Mouse (Mus musculus) frontal cortex, postnatal 14 days (tissue): Measurements from ENCODE around the gene Ptchd4.

ENCODE experiments used
- DNase-seq, 2 experiments: peaks; one replicate each; pipeline ENCODE4 v3.0.0; 2022; ENCODE audit warnings: low spot score in 2 of 2

Gene Ptchd4

GRCm38 (mm10) chr17:42315669-42316611 is at the start of gene Ptchd4:
Ptchd4 (plus strand) TSS chr17:42315947.
- DNase-seq, result peak; percentile 42 to 47

- DNase-seq, result no peak
Measured at GRCm38 (mm10) chr17:42276861-42277260, 38.9 kb upstream of the Ptchd4 start.

GRCm38 (mm10) chr17:42284391-42284790 is 31.4 kb upstream of the Ptchd4 start:
- DNase-seq, result no peak

GRCm38 (mm10) chr17:42286255-42286654 is 29.5 kb upstream of the Ptchd4 start:
- DNase-seq, result no peak

GRCm38 (mm10) chr17:42290341-42290740 is 25.4 kb upstream of the Ptchd4 start:
- DNase-seq, result no peak

GRCm38 (mm10) chr17:42291793-42292192 is 24.0 kb upstream of the Ptchd4 start:
- no peak for DNase-seq

DNA sequence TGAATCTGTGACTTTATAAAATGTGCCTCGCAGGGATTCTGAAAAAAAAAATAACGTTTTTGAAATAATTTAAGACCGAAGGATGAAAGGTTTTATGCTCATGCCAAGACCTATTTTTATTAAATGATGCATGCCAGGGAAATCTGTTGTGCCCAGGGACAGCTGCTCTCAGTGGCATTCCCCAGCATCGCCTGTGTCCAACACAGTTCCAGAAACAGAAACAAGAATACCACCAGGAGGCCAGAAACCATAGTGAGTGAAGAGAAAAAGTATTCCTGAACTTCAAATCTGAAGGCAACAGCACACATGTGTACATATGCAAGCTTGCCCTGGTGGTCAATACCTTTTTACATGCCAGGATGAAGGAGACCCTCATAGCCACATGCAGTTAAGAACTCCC is 17.8 kb upstream of the Ptchd4 start:
- no peak for DNase-seq

DNA sequence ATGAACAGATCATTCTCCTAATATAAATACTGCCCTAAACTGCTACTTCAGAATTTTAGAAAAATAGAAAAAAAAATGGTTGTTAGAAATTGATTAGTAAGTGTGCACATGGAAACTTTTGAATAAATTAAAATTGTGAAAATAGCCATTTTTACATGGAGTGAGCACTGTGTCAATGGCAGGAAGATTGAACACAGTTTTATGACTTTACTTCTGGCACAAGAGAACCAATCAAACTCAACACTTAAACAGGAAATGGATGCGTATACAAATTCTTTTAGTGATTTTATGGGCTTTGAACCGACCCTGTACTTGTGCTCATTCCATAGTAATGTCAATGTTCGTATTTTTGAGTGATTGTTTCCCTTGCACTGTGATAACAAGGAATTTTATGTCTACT is 16.1 kb upstream of the Ptchd4 start:
- DNase-seq, result no peak

DNA sequence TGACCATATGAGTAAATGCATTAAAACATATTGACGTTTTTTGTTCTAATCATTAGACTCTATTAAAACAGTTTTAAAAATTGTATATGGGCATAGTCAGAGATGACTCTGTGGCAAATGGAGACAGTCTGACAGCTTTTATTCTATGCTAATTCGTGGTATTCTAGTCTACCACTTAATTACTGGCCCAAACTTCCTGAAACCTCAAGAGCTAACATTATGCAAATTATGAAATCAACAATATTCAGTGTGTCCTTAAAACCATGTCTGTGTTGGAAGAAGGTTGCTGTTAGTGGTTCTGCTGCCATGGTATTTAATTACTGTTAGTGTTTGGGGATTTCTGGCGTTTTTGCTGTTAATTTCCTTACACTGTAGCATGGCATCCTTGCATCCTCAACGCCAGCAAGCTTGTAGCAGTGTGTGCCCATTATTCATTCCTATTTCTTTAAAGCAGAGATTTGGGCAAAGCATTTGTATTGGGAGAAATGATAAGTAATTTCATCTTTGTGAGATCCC is 12.6 kb upstream of the Ptchd4 start:
- DNase-seq, result no peak

GRCm38 (mm10) chr17:42304262-42304661 is 11.5 kb upstream of the Ptchd4 start:
- no peak for DNase-seq

- DNase-seq, result no peak
Measured at GRCm38 (mm10) chr17:42307001-42307400, 8.7 kb upstream of the Ptchd4 start.

DNA sequence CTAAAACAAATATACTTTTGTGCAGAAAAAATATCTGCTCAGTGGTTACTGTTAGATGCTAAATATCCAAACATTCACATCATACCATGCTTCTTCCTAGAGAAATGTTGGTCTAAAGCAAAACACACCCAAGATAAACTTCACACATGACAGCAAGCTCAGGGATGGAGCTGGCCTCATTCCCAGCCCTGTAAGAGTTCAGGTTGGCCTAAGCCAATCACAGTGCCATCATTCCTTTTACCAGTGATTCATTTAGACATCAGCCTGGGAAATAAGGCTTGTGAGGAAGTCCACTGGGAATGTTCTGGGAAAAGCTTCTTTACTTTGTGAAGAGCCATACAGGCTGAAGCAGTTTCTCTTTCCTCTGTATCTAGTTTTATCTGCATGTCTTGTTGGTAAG is 5.6 kb upstream of the Ptchd4 start:
- no peak for DNase-seq

GRCm38 (mm10) chr17:42316612-42316982 is 850 bp downstream of the Ptchd4 start:
- DNase-seq, result peak; percentile 22 to 32

- DNase-seq, result no peak
Measured at GRCm38 (mm10) chr17:42335787-42336186, 20.0 kb downstream of the Ptchd4 start.

DNA sequence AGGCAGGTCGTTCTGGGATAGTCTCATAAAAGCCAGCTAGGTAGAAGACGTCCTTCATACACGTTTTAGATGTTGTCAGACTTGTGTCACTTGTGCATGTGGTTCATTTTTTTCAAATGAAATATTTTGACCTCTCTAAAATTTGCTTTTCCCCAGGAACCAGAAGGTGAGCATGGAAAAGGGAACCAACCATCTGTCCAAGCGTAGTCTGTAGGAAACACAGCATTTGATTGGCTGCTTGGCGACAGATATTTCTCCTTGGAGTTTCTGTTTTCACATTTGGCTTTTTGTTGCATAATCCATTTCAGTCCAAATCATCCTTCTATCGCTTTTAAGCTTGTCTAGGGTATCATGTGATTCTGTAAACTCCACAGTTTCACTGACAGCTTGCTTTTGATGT is 20.8 kb downstream of the Ptchd4 start:
- DNase-seq, result no peak

GRCm38 (mm10) chr17:42346027-42346426 is 30.3 kb downstream of the Ptchd4 start:
- no peak for DNase-seq

GRCm38 (mm10) chr17:42358481-42358880 is 42.7 kb downstream of the Ptchd4 start:
- no peak for DNase-seq

DNA sequence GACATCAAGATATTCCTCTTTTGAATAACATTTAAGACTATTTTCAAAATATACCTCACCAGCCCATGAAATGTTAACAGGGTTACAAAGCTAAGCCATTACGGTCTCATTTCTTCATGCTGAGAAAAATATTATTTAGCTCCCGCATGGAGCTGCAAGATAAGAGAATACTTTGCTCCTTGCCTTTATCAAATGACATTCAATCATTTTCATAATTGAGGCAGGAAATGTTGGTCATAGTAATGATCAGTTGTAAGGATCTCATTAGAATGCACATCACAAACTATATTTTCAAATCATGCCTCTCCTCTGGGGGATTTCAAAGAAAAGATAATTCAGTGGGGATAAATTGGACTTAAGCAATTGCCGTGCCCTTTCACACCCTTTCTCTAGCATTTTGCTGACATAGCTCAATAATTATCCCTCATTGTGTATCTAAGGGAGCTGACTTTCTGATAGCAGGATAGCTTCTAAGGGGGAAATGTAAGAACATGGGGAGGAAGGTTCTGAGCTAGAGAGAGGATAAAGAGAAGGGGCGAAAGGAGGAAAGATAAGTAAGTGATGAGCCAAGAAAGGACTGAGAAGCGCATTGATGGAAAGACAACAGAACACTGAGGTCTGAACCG is 47.5 kb downstream of the Ptchd4 start:
- no peak for DNase-seq

DNA sequence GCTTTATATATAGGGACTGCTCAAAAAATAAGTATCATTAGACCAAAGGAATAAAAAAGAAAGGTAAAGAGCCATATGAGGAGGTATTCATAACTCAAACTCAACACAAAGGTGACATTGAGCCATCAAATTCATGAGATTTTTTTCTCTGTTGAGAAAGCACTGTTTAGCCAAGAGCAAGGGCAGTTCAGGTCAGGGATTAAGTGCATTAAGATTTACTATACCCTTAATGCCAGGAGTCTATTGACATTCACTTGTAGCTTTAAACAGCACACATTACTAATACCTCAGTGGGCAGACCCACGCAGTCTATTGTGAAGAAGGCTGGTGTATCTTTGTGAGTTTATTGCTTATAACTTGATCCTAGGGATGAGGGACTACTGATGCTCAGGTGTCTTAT is 49.0 kb downstream of the Ptchd4 start:
- DNase-seq, result no peak

DNA sequence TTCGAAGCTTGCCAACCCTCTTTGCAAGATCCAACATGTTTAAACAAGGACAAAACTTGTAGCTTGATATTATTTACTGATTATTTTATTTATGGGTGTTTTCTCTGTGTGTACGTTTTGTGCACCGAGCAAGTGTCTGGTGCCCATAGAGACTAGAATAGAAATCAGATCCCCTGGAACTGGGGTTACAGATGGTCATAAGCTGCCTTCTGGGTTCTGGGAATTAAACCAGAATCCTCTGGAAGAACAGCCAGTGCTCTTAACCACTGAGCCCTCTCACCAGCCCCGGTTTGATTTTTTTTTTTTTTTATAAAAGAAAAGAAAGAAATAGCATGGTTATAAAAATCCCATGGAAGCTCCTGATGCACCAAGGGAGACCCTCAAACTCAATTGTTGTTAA is 59.1 kb downstream of the Ptchd4 start:
- DNase-seq, result no peak

- no peak for DNase-seq
Measured at GRCm38 (mm10) chr17:42393086-42393485, 77.3 kb downstream of the Ptchd4 start.

- no peak for DNase-seq
Measured at GRCm38 (mm10) chr17:42395299-42395698, 79.6 kb downstream of the Ptchd4 start.

DNA sequence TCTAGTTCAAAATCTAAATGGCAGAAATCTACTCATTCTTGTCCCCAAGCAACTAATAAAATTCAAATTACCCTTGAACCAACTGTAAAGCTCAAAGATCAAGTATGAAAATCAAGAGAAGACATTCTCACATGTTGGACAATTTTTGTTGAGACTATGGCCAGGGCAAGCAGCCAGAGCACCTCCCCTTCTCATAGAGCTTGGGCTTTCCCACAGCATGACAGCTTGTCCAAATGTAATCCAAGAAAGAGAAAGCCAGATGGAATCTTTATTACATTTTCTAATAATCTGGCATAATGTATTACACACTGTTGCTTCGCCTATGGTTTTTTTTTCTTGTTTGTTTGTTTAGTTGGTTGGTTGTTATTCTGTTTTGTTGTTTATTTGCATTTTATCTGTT is 102.7 kb downstream of the Ptchd4 start:
- DNase-seq, result no peak
